Mouse (Mus musculus) stomach, postnatal 0 days (tissue): ENCODE measurements at regions not wholly inside any gene's neighbourhood (a gene's known extent, or its start where the extent isn't known, plus 50 kb on each side); places are given as distances from the start of the nearest gene placed in this dataset.

Experiments used
- CTCF ChIP-seq: IDR thresholded peaks from 2 replicates; pipeline ENCODE4 v1.5.1; 2016; ENCODE audit warnings: antibody characterized with exemption, low read depth, mild to moderate bottlenecking, moderate library complexity
- EP300 ChIP-seq: optimal IDR thresholded peaks from 2 replicates; pipeline ENCODE3; 2016; ENCODE audit warnings: antibody characterized with exemption

GRCm38 (mm10) chr15:68010189-68010588 is 1509.5 kb upstream of the Lrrc6 start:
- TF ChIP-seq CTCF (no peak), EP300 (no peak)
